Mouse (Mus musculus) small intestine, adult 2 months (tissue): ENCODE results near the gene Tbc1d2b. TPM values are rescaled to one million over a fixed set of nuclear protein-coding genes. Genes with fewer than 3 reads are reported as not detected.

Experiments
- H3K27ac ChIP-seq: fragments of 200-500 bp; 2 replicates; pipeline ENCODE4 v1.5.1; 2012; ENCODE audit warnings: low read depth, low read length, control low read depth, inconsistent platforms; ENCODE audit not compliant: insufficient read depth
- H3K27me3 ChIP-seq: fragments of 200-500 bp; 2 replicates; pipeline ENCODE4 v1.6.1; 2012; ENCODE audit warnings: mild to moderate bottlenecking, moderate library complexity, low read length, inconsistent platforms; ENCODE audit not compliant: control insufficient read depth, insufficient read depth
- H3K36me3 ChIP-seq: fragments of 200-500 bp; 2 replicates; pipeline ENCODE4 v1.6.1; 2012; ENCODE audit warnings: mild to moderate bottlenecking, low read length, control low read depth, inconsistent platforms; ENCODE audit not compliant: control insufficient read depth, insufficient read depth
- H3K4me1 ChIP-seq: fragments of 200-500 bp; 2 replicates; pipeline ENCODE4 v1.6.1; 2012; ENCODE audit warnings: low read length, inconsistent platforms, mixed read lengths; ENCODE audit not compliant: control insufficient read depth, insufficient read depth, insufficient read length
- H3K4me3 ChIP-seq: fragments of 200-500 bp; 2 replicates; pipeline ENCODE4 v1.5.1; 2012; ENCODE audit warnings: low read depth, mild to moderate bottlenecking, control low read depth, inconsistent platforms, low read length, moderate library complexity
- CTCF ChIP-seq: fragments of 200-500 bp; IDR thresholded peaks from 2 replicates; pipeline ENCODE4 v1.5.1; 2012; ENCODE audit warnings: low read depth, mild to moderate bottlenecking, control low read depth, inconsistent platforms, low read length, moderate library complexity, mixed read lengths; ENCODE audit not compliant: insufficient replicate concordance, insufficient read length; ENCODE audit errors: extremely low read depth
- POLR2A ChIP-seq: fragments of 200-500 bp; IDR thresholded peaks from 2 replicates; pipeline ENCODE4 v1.6.1; 2012; ENCODE audit warnings: low read depth, mild to moderate bottlenecking, control low read depth, inconsistent platforms, low read length, moderate library complexity
- WGBS: fragments of 180-500 bp; shearing (Covaris S2); methylation state at CpG from one replicate; pipeline ENCODE4 v1.1.7; 2018; 5-methylcytosine and 5-hydroxymethylcytosine counted together
- polyA plus RNA-seq: library from polyadenylated mRNA; depleted of rRNA; stranded (reverse); fragments of >200 nt; gene quantifications from 2 replicates; pipeline ENCODE4 v1.2.3, GENCODE M21; 2012

Gene Tbc1d2b
- polyA plus RNA-seq, 1 experiment, result 13.1 TPM

DNA sequence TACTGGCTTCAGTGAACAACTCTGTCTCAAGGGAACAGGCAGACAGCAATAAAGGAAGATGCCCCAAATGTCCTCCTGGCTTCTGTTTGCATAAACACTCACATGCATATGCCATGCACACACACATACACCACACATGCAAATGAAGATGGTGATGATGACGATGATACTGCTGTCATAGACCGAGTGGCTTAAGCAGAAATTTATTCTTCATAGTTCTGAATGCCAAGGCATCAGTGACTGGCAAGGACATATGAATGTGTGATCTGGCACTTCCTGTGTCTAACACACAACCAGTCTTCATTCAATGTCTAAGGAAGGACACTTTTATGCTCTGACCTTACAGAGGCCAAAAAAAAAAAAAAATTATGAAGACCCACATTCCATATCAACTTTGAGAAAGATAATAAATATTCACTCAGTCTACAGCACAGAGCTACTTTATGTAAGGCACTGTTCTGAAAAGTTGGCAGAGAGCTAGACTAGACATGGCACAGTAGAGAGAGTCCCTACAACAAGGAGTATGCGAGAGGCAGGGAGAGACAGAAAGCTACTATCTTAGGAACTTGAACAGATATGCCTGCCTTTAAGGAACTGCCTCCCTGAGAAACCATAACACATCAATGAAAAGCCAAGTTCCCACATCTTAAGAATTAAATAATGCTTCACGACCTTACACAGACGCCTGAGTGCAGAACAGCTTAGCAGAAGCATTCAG, 5.1 kb downstream of the Tbc1d2b start:
- Histone ChIP-seq H3K4me3 (no peak overlapping the region), H3K4me1 (peaks cover 19% of the 10 kb centered on the region), H3K36me3 (0 out of 2 replicates have a peak, but pooled peaks cover 2% of the 10 kb centered on the region), H3K27ac (no peak overlapping the region), H3K27me3 (no peaks in the 10 kb centered on the region)
- TF ChIP-seq CTCF, result no peak
- no peak for TF ChIP-seq POLR2A
- WGBS, result 81% methylated on average over 5 of the region's 5 CpGs

DNA sequence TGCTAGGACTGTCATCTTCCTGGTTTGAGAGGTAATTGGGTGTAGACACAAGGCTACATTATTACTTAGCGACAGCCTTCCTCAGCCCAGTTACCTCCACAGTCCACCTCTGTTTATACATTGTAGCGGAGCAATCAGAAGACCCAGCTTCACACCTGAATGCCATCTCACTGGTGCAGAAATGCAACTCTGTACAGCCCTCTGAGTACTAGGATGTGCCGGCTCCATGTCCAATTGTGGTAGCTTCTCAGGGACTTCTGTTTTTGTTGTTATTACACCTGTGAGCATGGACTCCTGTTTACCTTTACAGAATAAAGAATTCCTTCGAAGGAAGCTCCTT, 7.3 kb downstream of the Tbc1d2b start:
- Histone ChIP-seq H3K4me1 (peaks cover 29% of the 10 kb centered on the region), H3K4me3 (no peak overlapping the region), H3K36me3 (peaks cover 5% of the 10 kb centered on the region; the same call in 1 of the 2 replicates), H3K27me3 (no peaks in the 10 kb centered on the region), H3K27ac (no peak overlapping the region)
- TF ChIP-seq CTCF (no peak), POLR2A (no peak)
- WGBS, result 77% methylated on average over 4 of the region's 4 CpGs

DNA sequence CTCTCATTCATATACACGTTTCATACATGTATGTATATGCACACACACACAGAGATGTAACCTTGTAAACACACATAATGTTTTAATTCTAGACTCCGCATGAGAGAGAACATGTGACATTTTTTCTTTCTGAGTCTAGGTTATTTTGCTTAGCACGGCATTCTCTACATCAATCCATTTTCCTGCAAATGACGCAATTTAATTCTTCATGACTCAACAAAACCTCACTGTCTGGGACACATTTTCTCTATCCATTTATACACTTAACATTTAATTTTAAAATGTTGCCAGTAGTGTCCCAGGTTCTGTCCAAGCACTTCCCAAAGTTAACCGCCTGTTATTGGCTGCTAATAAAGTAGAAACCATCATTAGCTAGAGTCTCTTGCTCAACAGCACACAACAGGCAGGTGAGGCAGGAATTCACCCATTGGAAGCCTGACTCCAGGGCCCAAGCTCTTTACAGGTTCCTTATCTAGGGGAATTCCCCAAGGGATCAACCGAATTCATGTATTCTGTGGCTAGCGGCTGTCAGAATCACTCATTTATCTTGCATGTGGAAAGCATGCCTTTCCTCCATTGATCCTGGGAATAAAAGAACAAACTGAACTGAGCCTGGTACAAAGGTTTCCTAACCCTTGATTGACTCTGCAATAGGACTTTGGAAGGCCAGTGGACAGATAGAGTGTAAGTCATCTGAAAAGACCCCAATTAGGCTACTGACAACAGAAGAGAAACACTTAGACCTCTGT, 7.8 kb downstream of the Tbc1d2b start:
- Histone ChIP-seq H3K4me3 (no peak overlapping the region), H3K27me3 (no peaks in the 10 kb centered on the region), H3K4me1 (peaks cover 29% of the 10 kb centered on the region), H3K27ac (no peak overlapping the region), H3K36me3 (peaks cover 5% of the 10 kb centered on the region; the same call in 1 of the 2 replicates)
- TF ChIP-seq CTCF, result no peak
- no peak for TF ChIP-seq POLR2A
- 63% methylated on average over 7 of the region's 7 CpGs for WGBS

DNA sequence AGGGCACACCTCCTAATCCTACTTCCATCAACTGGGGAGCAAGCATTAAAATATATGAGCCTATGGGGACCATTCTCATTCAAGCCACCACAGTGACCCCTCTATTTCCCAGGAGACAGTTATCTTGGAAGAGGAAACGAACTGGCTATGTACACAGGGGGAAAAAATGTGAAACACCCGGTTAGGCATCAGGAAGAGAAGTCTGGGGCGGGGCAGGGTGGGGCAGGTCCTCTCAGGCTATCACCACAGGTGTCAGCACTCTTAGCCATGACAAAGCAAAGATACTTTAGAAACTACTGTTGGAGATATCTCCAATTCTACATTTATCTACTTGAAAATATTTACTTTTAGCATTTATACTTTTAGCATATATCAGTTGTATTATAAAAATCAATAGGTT, 8.5 kb downstream of the Tbc1d2b start:
- Histone ChIP-seq H3K27ac (no peak overlapping the region), H3K27me3 (no peaks in the 10 kb centered on the region), H3K36me3 (peaks cover 5% of the 10 kb centered on the region; the same call in 1 of the 2 replicates), H3K4me1 (peaks cover 30% of the 10 kb centered on the region), H3K4me3 (no peak overlapping the region)
- 33% methylated on average over 3 of the region's 3 CpGs for WGBS
- TF ChIP-seq CTCF, result no peak

DNA sequence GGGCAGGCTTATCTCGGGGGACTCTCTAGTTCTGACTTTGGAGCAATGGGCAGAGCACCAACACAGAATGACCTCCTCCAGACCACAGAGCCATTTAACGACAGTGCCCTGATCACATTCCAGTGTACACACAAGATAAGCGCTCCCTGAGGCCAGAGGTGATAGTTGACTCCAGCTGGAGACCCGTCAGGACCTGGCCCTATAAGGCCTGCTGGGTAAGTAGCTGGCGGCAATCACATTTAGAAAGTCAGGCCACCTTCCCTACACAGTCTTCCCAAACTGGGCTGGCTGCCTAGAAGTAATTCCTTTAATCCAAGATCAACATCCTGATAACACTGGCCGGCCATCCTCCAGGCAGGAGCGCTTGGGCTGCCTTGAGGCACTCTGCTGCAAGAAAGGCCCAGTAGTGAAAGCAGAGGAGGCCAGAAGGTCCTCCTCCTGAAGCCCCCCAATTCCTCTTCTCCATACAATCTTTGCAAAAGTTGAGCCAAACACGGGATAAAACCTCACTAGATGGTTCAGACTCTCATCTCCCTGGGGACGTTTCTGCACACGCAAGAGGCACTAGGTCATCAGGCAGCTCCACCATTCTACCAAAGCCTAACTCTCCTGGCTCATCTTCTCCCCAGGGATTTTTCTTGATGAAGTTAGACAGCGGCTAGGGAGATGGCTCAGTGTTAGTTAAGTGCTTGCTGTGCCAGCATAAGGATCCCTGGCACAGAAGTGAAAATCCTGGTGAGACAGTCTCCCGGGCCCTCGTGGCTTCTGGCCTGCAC, 9.8 kb downstream of the Tbc1d2b start:
- Histone ChIP-seq H3K36me3 (peaks cover 5% of the 10 kb centered on the region; the same call in 1 of the 2 replicates), H3K4me3 (no peak overlapping the region), H3K4me1 (peaks cover 33% of the 10 kb centered on the region), H3K27ac (no peak overlapping the region), H3K27me3 (no peaks in the 10 kb centered on the region)
- 56% methylated on average over 13 of the region's 13 CpGs for WGBS
- TF ChIP-seq CTCF (no peak), POLR2A (no peak)

DNA sequence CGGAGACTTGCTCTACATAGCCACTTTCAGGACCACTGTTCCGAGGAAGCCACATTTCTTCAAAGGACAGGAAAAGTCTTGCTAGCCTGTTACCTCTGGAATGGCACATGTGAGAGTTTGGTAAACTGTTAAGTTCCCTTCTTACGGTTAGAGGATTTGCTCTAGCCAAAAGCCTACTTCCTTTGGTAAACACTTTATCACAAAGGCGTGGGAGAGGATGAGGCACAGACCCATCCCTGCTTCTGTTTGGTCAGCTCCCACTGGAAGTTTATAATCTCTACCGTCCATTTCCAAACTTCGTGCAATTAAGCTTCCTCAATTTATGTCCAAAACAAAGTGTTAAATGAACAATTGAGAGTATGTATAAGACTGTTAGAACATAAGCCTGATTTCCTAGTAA, 10.5 kb downstream of the Tbc1d2b start:
- H3K36me3 ChIP-seq, result peaks cover 5% of the 10 kb centered on the region; the same call in 1 of the 2 replicates
- no peak for TF ChIP-seq POLR2A
- peak overlapping the region; percentile 76 for H3K27ac ChIP-seq
- no peak overlapping the region for H3K4me3 ChIP-seq
- no peaks in the 10 kb centered on the region for H3K27me3 ChIP-seq
- WGBS, result 64% methylated on average over 6 of the region's 6 CpGs
- peaks cover 33% of the 10 kb centered on the region for H3K4me1 ChIP-seq
